Mouse (Mus musculus): ENCODE results near the gene Stat6. TPM values are rescaled to one million over a fixed set of nuclear protein-coding genes. Genes with fewer than 3 reads are reported as not detected.

Gene Stat6
- polyA plus RNA-seq, 1 experiment from 2014 or later, result 6.8 TPM

DNA sequence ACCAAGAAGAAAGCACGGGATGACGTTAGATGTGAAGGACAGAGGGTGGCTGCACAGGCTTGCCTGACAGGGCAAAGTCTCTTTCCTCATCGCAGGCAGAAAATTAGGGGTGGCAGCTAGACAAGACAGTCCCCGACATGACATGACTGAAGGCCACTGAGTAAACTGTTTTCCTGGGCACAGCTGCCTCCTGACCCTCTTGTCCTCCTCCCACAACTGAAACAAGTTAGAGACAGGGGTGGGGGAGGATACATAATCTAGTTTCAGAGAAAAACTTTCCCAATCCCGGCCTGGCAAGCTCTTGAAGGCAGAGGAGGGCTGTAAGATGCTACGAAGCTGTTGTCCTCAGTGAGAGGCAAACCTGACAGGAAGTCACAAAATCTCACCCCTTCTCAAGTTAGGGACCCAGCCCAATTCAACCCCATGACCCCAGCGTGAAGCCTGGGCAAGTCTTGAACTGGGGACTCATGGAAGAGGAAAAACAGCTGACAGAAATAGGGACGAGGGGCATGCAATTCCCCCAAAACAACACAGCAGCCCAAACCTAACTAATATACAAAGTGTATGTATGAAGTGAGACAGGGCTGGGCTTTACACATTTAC lies 23.6 kb upstream of the Stat6 start:
- H3K36me3 ChIP-seq (ENCODE audit: control insufficient read depth, insufficient read depth, low read length), result no peaks in the 10 kb centered on the region

GRCm38 (mm10) chr10:127619941-127620405 lies 22.8 kb upstream of the Stat6 start:
- peak overlapping the region; percentile 82 for H3K9ac ChIP-seq (ENCODE audit: low read length)
- peak overlapping the region; percentile 80 for H3K27ac ChIP-seq (ENCODE audit: low read depth, low read length)
- WGBS, result under 1% methylated on average over 12 of the region's 12 CpGs
- H3K4me3 ChIP-seq (ENCODE audit: low read depth, low read length), result peak overlapping the region; percentile 74
- DNase-seq (ENCODE audit: low spot score), result peak; percentile 73
- ATAC-seq (replicated peaks; ENCODE audit: low FRiP score), result peak; percentile 9
- no peaks in the 10 kb centered on the region for H3K36me3 ChIP-seq (ENCODE audit: control insufficient read depth, insufficient read depth, low read length)
- peak overlapping the region; percentile 47 for H3K4me2 ChIP-seq (ENCODE audit: low read depth, low read length, severe bottlenecking)
- H3K4me1 ChIP-seq (replicated peaks; ENCODE audit: control insufficient read depth, insufficient read depth, low read length), result peaks cover 16% of the 10 kb centered on the region
- H3K27me3 ChIP-seq (ENCODE audit: control insufficient read depth, insufficient read depth, low read length), result no peaks in the 10 kb centered on the region
- H3K9me3 ChIP-seq (ENCODE audit: control insufficient read depth, low read length), result no peaks in the 10 kb centered on the region

More for the DNA sequence above, 23.6 kb upstream of the Stat6 start:
- ATAC-seq (replicated peaks; ENCODE audit: low FRiP score), result no peak
- DNase-seq (ENCODE audit: low spot score), result no peak
- Histone ChIP-seq H3K9me3 (ENCODE audit: control insufficient read depth, low read length) (no peaks in the 10 kb centered on the region), H3K4me3 (ENCODE audit: low read depth, low read length) (peak overlapping the region; percentile 74), H3K4me2 (ENCODE audit: low read depth, low read length, severe bottlenecking) (peak overlapping the region; percentile 47), H3K27ac (ENCODE audit: low read depth, low read length) (no peak overlapping the region), H3K9ac (ENCODE audit: low read length) (peak overlapping the region; percentile 82; the same call in 1 of the 2 replicates), H3K27me3 (ENCODE audit: control insufficient read depth, insufficient read depth, low read length) (no peaks in the 10 kb centered on the region), H3K4me1 (replicated peaks; ENCODE audit: control insufficient read depth, insufficient read depth, low read length) (peaks cover 22% of the 10 kb centered on the region)
- WGBS, result 30% methylated on average over 8 of the region's 8 CpGs

DNA sequence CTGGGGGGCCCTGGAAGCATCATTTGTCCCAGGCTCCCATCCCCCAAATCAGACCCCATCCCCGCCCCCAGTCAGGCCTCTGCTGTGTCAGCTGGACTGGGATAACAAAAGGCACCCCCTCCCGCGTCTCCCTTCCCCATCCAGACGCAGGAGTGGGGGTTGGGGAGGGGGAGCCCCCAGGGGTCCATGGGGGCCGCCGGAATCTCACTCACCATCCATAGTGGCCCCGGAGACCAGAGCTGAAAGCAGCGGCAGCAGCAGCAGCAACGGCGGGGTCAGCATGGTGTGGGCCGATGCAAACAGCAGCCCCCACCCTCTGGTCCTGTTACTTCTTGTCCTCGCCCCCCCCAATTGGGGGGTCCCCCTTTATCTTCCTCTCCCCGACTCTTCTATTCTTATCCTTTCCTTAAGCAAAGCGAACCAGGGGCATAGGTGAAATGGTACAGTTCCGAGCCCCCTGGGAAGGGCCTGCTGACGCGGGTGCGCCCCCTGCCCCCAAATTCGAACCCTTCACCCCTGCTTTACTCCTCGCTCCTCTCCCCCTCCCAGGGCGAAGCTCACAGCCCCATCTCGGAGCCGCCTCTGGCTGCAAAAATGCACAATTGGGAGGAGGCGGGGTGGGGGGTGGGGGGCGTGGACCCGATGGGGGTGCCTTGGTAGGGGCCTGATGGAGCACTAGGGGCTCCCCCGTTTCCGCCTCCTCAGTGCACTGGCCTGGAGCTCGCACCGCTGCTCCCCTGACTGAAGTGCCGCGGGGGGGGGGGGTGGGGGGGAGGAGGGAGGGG lies 22.2 kb upstream of the Stat6 start, which contains the start of gene Lrp1:
Lrp1 (minus strand) TSS at position 743 of the 785 bp plus-strand sequence.
- WGBS, result 1% methylated on average over 26 of the region's 32 CpGs

GRCm38 (mm10) chr10:127621191-127622056 lies 21.4 kb upstream of the Stat6 start:
- peaks cover 1% of the 10 kb centered on the region; the same call in 1 of the 2 replicates for H3K9me3 ChIP-seq (ENCODE audit: control insufficient read depth, low read length)
- ATAC-seq (replicated peaks; ENCODE audit: low FRiP score) (peak; percentile 88), DNase-seq (ENCODE audit: low spot score) (peak; percentile 94)
- peaks cover 13% of the 10 kb centered on the region for H3K4me1 ChIP-seq (replicated peaks; ENCODE audit: control insufficient read depth, insufficient read depth, low read length)
- H3K4me2 ChIP-seq (ENCODE audit: low read depth, low read length, severe bottlenecking), result peak overlapping the region; percentile 47
- H3K4me3 ChIP-seq (ENCODE audit: low read depth, low read length), result peak overlapping the region; percentile 74
- WGBS, result under 1% methylated on average over 38 of the region's 39 CpGs
- H3K9ac ChIP-seq (ENCODE audit: low read length), result peak overlapping the region; percentile 43
- no peaks in the 10 kb centered on the region for H3K36me3 ChIP-seq (ENCODE audit: control insufficient read depth, insufficient read depth, low read length)
- H3K27me3 ChIP-seq (ENCODE audit: control insufficient read depth, insufficient read depth, low read length), result no peaks in the 10 kb centered on the region
- peak overlapping the region; percentile 68 for H3K27ac ChIP-seq (ENCODE audit: low read depth, low read length)

More for the DNA sequence above, 22.2 kb upstream of the Stat6 start, which contains the start of gene Lrp1:
- Histone ChIP-seq H3K27ac (ENCODE audit: low read depth, low read length) (peak within 1 kb of the TSS; percentile 80), H3K9me3 (ENCODE audit: control insufficient read depth, low read length) (no peaks in the 10 kb centered on the region), H3K4me1 (replicated peaks; ENCODE audit: control insufficient read depth, insufficient read depth, low read length) (peaks cover 15% of the 10 kb centered on the region), H3K4me2 (ENCODE audit: low read depth, low read length, severe bottlenecking) (peak within 1 kb of the TSS; percentile 47), H3K36me3 (ENCODE audit: control insufficient read depth, insufficient read depth, low read length) (no peaks in the 10 kb centered on the region), H3K27me3 (ENCODE audit: control insufficient read depth, insufficient read depth, low read length) (no peaks in the 10 kb centered on the region), H3K4me3 (ENCODE audit: low read depth, low read length) (peak within 1 kb of the TSS; percentile 74), H3K9ac (ENCODE audit: low read length) (peak within 1 kb of the TSS; percentile 82)
- DNase-seq (ENCODE audit: low spot score), result peak; percentile 75
- ATAC-seq (replicated peaks; ENCODE audit: low FRiP score), result peak; percentile 77

- under 1% methylated on average over 13 of the region's 13 CpGs for WGBS
- DNase-seq (ENCODE audit: low spot score) (peak; percentile 74), ATAC-seq (replicated peaks; ENCODE audit: low FRiP score) (peak; percentile 9; the same call in 1 of the 2 replicates)
- Histone ChIP-seq H3K4me2 (ENCODE audit: low read depth, low read length, severe bottlenecking) (peak overlapping the region; percentile 47), H3K4me1 (replicated peaks; ENCODE audit: control insufficient read depth, insufficient read depth, low read length) (peaks cover 13% of the 10 kb centered on the region), H3K36me3 (ENCODE audit: control insufficient read depth, insufficient read depth, low read length) (no peaks in the 10 kb centered on the region), H3K9me3 (ENCODE audit: control insufficient read depth, low read length) (peaks cover 4% of the 10 kb centered on the region; the same call in 1 of the 2 replicates), H3K27ac (ENCODE audit: low read depth, low read length) (peak overlapping the region; percentile 68), H3K9ac (ENCODE audit: low read length) (peak overlapping the region; percentile 43), H3K4me3 (ENCODE audit: low read depth, low read length) (peak overlapping the region; percentile 74), H3K27me3 (ENCODE audit: control insufficient read depth, insufficient read depth, low read length) (no peaks in the 10 kb centered on the region)
These were observed 20.8 kb upstream of the Stat6 start for GRCm38 (mm10) chr10:127622057-127622392.

DNA sequence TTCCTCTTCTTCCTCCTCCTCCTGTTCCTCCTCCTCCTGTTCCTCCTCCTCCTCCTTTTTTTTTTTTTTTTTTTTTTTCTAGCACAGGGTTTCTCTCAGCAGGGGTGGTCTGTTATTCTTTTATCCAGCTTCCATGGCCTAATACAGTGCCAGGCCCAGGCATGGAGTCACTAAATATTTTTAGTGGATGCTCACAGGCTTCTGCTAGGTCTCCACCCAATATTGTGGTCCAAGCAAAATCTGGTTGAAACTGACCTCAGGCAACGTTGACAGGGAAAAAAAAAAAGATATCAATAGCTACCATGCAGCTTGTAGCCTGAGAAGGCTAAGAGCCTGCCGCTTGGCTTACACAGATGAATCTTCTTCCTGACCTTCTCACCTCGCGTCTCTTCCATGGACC lies 20.1 kb upstream of the Stat6 start:
- Histone ChIP-seq H3K4me1 (replicated peaks; ENCODE audit: control insufficient read depth, insufficient read depth, low read length) (peaks cover 11% of the 10 kb centered on the region), H3K27me3 (ENCODE audit: control insufficient read depth, insufficient read depth, low read length) (no peaks in the 10 kb centered on the region), H3K27ac (ENCODE audit: low read depth, low read length) (no peak overlapping the region; the same call in 1 of the 2 replicates), H3K4me3 (ENCODE audit: low read depth, low read length) (no peak overlapping the region), H3K9me3 (ENCODE audit: control insufficient read depth, low read length) (peaks cover 4% of the 10 kb centered on the region; the same call in 1 of the 2 replicates), H3K36me3 (ENCODE audit: control insufficient read depth, insufficient read depth, low read length) (no peaks in the 10 kb centered on the region), H3K9ac (ENCODE audit: low read length) (no peak overlapping the region), H3K4me2 (ENCODE audit: low read depth, low read length, severe bottlenecking) (no peak overlapping the region)
- 64% methylated on average over 4 of the region's 4 CpGs for WGBS
- DNase-seq (ENCODE audit: low spot score), result no peak
- ATAC-seq (replicated peaks; ENCODE audit: low FRiP score), result no peak

DNA sequence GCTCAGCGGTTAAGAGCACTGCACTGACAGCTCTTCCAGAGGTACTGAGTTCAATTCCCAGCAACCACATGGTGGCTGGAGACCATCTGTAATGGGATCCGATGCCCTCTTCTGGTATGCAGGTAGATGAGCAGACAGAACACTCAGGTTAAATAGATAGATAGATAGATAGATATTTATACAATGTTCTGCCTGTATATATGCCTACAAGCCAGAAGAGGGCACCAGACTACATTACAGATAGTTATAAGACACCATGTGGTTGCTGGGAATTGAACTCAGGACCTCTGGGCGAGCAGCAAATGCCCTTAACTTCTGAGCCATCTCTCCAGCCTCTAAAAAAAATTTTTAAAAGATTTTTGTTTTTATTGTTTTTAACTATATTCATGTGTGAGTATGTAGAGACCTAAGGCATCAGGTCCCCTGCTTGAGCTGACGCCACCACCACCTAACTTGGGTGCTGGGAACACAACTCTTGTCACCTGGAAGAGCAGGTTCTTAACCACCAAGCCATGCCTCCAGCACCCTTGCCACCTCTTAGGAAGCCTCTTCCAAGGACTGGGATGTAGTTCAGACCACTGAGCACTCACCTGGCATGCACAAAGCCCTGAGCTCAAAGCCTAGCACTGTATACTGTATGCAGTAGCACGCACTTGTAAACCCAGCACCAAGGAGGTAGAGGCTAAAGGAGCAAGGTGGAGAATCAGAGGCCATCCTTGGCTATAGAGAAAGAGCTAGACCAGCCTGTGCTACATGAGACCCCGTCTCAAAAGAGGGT lies 19.2 kb upstream of the Stat6 start:
- ATAC-seq (replicated peaks; ENCODE audit: low FRiP score) (no peak), DNase-seq (ENCODE audit: low spot score) (no peak)
- Histone ChIP-seq H3K27me3 (ENCODE audit: control insufficient read depth, insufficient read depth, low read length) (no peaks in the 10 kb centered on the region), H3K36me3 (ENCODE audit: control insufficient read depth, insufficient read depth, low read length) (no peaks in the 10 kb centered on the region), H3K4me2 (ENCODE audit: low read depth, low read length, severe bottlenecking) (no peak overlapping the region), H3K9ac (ENCODE audit: low read length) (no peak overlapping the region), H3K4me1 (replicated peaks; ENCODE audit: control insufficient read depth, insufficient read depth, low read length) (peaks cover 11% of the 10 kb centered on the region), H3K27ac (ENCODE audit: low read depth, low read length) (no peak overlapping the region), H3K4me3 (ENCODE audit: low read depth, low read length) (no peak overlapping the region), H3K9me3 (ENCODE audit: control insufficient read depth, low read length) (peaks cover 4% of the 10 kb centered on the region; the same call in 1 of the 2 replicates)
- 95% methylated on average over 6 of the region's 6 CpGs for WGBS

Data from forebrain, embryonic 11.5 days (tissue).